Mouse (Mus musculus): ENCODE measurements around the gene Khsrp. TPM values are rescaled to one million over a fixed set of nuclear protein-coding genes. Genes with fewer than 3 reads are reported as not detected.

Gene Khsrp
- total and polyA plus RNA-seq, 3 experiments, result 89.3 to 157 (median 125) TPM

DNA sequence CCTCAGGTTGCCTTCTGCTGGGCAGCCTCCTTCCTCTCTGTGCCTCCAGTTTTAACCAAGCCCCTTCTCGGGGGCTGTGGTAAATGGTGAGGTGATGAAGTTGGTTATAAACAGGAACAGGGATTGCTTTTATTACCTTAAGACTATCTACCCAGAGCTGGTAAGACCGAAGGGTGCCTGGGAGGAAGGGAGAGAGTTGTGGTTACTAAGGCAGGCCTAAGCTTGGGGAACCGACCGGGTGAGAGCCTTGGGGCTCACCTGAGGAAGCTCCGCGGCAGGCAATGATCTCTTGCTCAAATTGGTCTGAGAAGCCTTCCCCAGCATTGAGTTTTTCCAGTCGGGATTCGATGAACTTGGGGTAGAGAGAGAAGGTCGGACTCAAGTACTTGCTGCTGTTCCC is 39.0 kb upstream of the Khsrp start:
- Histone ChIP-seq H3K4me1 (ENCODE audit: control insufficient read depth in 1 of 2, insufficient read depth in 2 of 2, low read length in 2 of 2) (peaks cover 0 to 5% of the 10 kb centered on the region in 2 experiments; a peak in 2 of 4 replicates), H3K27ac (ENCODE audit: control insufficient read depth, low read depth, low read length) (no peak overlapping the region), H3K36me3 (ENCODE audit: control insufficient read depth in 1 of 2, insufficient read depth in 2 of 2, low read length in 2 of 2) (peaks cover 0 to 8% of the 10 kb centered on the region in 2 experiments; a peak in 2 of 4 replicates), H3K27me3 (ENCODE audit: control insufficient read depth in 1 of 2, insufficient read depth in 2 of 2, low read length in 2 of 2) (no peaks in the 10 kb centered on the region), H3K4me3 (ENCODE audit: control insufficient read depth in 1 of 2, insufficient read depth in 1 of 2, low read depth in 2 of 2, low read length in 2 of 2) (no peak overlapping the region), H3K9me3 (replicated peaks; ENCODE audit: insufficient read depth, low read length) (no peaks in the 10 kb centered on the region), H3K79me2 (ENCODE audit: control insufficient read depth, insufficient read depth, low read length, poor library complexity) (no peaks in the 10 kb centered on the region), H3K9ac (ENCODE audit: control insufficient read depth, low read depth, low read length, poor library complexity, severe bottlenecking) (no peak overlapping the region)
- DNase-seq (ENCODE audit: low read depth, low spot score), result no peak
- TF ChIP-seq SMC3 (IDR thresholded peaks at IDR 0.05; ENCODE audit: low read depth, low read length) (no peak), TBP (IDR thresholded peaks at IDR 0.05; ENCODE audit: low read depth, low read length) (no peak), RAD21 (IDR thresholded peaks at IDR 0.05; ENCODE audit: low read depth, low read length) (no peak), ELF1 (IDR thresholded peaks at IDR 0.05; ENCODE audit: low read depth, low read length) (no peak), TAL1 (IDR thresholded peaks at IDR 0.05; ENCODE audit: low read length) (no peak), KAT2A (conservative IDR thresholded peaks at IDR 0.05; ENCODE audit: low read depth, low read length) (no peak), GATA1 (IDR thresholded peaks at IDR 0.05; ENCODE audit: low read depth, low read length) (no peak), ZMIZ1 (IDR thresholded peaks at IDR 0.05; ENCODE audit: low read depth, low read length) (no peak), USF1 (IDR thresholded peaks at IDR 0.05; ENCODE audit: low read depth, low read length) (no peak), ZC3H11A (IDR thresholded peaks at IDR 0.05; ENCODE audit: low read depth, low read length) (no peak), POLR2A (IDR thresholded peaks at IDR 0.05; ENCODE audit: control insufficient read depth in 1 of 2, insufficient read depth in 1 of 2, low read depth in 1 of 2, low read length in 2 of 2, poor library complexity in 1 of 2) (no peak), MAFK (IDR thresholded peaks at IDR 0.05; ENCODE audit: borderline replicate concordance, low read depth, low read length) (no peak), ETS1 (IDR thresholded peaks at IDR 0.05; ENCODE audit: low read depth, low read length) (no peak), POLR2AphosphoS5 (IDR thresholded peaks at IDR 0.05; ENCODE audit: borderline replicate concordance, low read depth, low read length) (no peak)

DNA sequence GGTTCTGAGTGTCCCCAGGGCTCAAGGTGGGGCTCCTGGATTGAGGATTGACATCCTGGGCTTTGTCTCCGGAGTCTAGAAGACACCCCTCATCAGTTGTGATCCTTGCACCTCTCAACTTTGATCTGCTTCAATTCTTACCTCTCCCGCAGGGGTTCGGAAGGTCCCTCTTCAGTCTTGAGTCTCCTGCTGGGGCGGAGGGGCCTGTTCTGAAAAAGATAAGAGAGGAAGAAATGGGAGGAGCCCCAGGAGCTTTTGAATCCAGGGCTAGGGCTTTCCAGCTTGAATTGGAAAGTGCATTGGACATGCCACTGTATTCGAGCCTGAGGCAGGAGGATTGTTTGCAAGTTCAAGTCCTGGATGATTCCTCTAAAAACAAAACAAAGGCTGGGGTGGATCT is 35.6 kb upstream of the Khsrp start:
- Histone ChIP-seq H3K36me3 (ENCODE audit: control insufficient read depth in 1 of 2, insufficient read depth in 2 of 2, low read length in 2 of 2) (peaks cover 0 to 8% of the 10 kb centered on the region in 2 experiments; a peak in 2 of 4 replicates), H3K79me2 (ENCODE audit: control insufficient read depth, insufficient read depth, low read length, poor library complexity) (no peaks in the 10 kb centered on the region), H3K27ac (ENCODE audit: control insufficient read depth, low read depth, low read length) (peak overlapping the region; percentile 12; the same call in 1 of the 2 replicates), H3K4me1 (ENCODE audit: control insufficient read depth in 1 of 2, insufficient read depth in 2 of 2, low read length in 2 of 2) (peaks cover 0 to 7% of the 10 kb centered on the region in 2 experiments; a peak in 2 of 4 replicates), H3K27me3 (ENCODE audit: control insufficient read depth in 1 of 2, insufficient read depth in 2 of 2, low read length in 2 of 2) (no peaks in the 10 kb centered on the region), H3K9me3 (replicated peaks; ENCODE audit: insufficient read depth, low read length) (no peaks in the 10 kb centered on the region), H3K4me3 (ENCODE audit: control insufficient read depth in 1 of 2, insufficient read depth in 1 of 2, low read depth in 2 of 2, low read length in 2 of 2) (no peak overlapping the region), H3K9ac (ENCODE audit: control insufficient read depth, low read depth, low read length, poor library complexity, severe bottlenecking) (peak overlapping the region; percentile 26)
- TF ChIP-seq TCF12 (IDR thresholded peaks at IDR 0.05; ENCODE audit: low read depth, low read length) (peak; percentile 29; the same call in 1 of the 2 replicates), POLR2A (IDR thresholded peaks at IDR 0.05; ENCODE audit: control insufficient read depth in 1 of 2, insufficient read depth in 1 of 2, low read depth in 1 of 2, low read length in 2 of 2, poor library complexity in 1 of 2) (no peak), GATA1 (IDR thresholded peaks at IDR 0.05; ENCODE audit: low read depth, low read length) (peak; percentile 45), E2F4 (IDR thresholded peaks at IDR 0.05; ENCODE audit: borderline replicate concordance, low read depth, low read length) (no peak), TAL1 (IDR thresholded peaks at IDR 0.05; ENCODE audit: low read length) (peak; percentile 72), ETS1 (IDR thresholded peaks at IDR 0.05; ENCODE audit: low read depth, low read length) (no peak)
- peak; percentile 66 for DNase-seq (ENCODE audit: low read depth, low spot score)
